Mouse (Mus musculus) cortical plate, adult 2 months (tissue): ENCODE measurements at regions not wholly inside any gene's neighbourhood (a gene's known extent, or its start where the extent isn't known, plus 50 kb on each side); places are given as distances from the start of the nearest gene placed in this dataset.

Source experiments
- CTCF ChIP-seq: fragments of 200-500 bp; IDR thresholded peaks from 2 replicates; pipeline ENCODE4 v1.5.1; 2011; ENCODE audit warnings: mild to moderate bottlenecking, control low read depth, low read length; ENCODE audit not compliant: insufficient read depth; ENCODE audit errors: extremely low read depth
- POLR2A ChIP-seq: fragments of 200-500 bp; IDR thresholded peaks from 2 replicates; pipeline ENCODE4 v1.6.1; 2011; ENCODE audit warnings: mild to moderate bottlenecking, low read length, control low read depth; ENCODE audit not compliant: insufficient read depth; ENCODE audit errors: extremely low read depth

DNA sequence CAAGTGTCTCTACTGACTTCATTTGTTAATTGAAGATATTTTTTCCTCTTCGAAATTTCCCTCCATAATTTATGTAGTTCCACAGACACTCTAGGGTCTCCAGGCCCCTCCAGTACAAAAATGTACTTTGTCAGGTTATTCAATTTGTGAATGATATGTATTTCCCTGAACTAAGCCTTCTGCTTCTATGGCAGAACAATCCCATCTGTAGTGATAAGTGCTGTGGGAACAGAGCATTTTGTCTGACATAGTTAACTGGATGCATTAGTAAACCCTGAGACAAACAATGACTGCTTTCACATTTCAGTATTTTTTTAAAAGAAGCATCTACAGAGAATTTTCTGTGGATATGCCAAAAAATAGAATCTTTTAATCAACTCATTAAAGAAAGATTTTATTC is 154.1 kb upstream of the Hs3st1 start:
- TF ChIP-seq CTCF (no peak), POLR2A (no peak)
